Mouse (Mus musculus): ENCODE measurements around the gene Slc5a5.

DNA sequence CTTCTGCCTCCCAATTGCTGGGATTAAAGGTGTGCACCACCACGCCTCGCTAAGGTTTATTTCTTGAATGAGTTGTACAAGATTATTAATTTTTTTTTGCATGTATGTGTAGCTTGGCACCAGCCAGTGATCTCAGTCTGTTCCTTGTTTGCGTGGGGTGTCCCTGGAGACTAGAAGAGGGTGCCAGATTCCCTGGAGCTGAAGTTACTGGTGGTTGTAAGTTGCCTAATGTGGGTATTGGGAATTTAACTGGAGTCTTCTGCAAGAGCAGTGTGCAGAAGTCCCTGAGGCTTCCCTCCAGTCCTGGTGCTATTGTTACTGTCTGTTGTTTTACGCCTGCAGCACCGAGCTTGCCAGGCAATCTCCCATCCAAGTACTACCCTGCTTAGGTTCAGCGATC is 44.6 kb upstream of the Slc5a5 start:
- no peak for TF ChIP-seq CTCF (IDR thresholded peaks at IDR 0.05; ENCODE audit: borderline replicate concordance, control insufficient read depth, extremely low read depth, insufficient read depth, low read length, poor library complexity)
- no peak for TF ChIP-seq POLR2A (IDR thresholded peaks at IDR 0.05; ENCODE audit: control insufficient read depth, extremely low read depth, insufficient read depth, low read length, poor library complexity)

All from thymus, adult 2 months (tissue).